Mouse (Mus musculus): ENCODE results near the gene Cmtm5. TPM values are rescaled to one million over a fixed set of nuclear protein-coding genes. Genes with fewer than 3 reads are reported as not detected.

Cmtm5 gene
- polyA plus RNA-seq, 1 experiment from 2014 or later = 2.8 TPM

GRCm38 (mm10) chr14:54927296-54927695 is 8.8 kb upstream of the Cmtm5 start:
- Histone ChIP-seq H3K4me3 (ENCODE audit: low read depth, low read length) (peak overlapping the region; percentile 47), H3K4me1 (ENCODE audit: control insufficient read depth, insufficient read depth, low read length) (peaks cover 22% of the 10 kb centered on the region), H3K9ac (ENCODE audit: low read length) (peak overlapping the region; percentile 87), H3K4me2 (ENCODE audit: low read length) (peak overlapping the region; percentile 93), H3K27ac (ENCODE audit: low read depth, low read length) (peak overlapping the region; percentile 97), H3K9me3 (replicated peaks; ENCODE audit: control insufficient read depth, low read length) (no peaks in the 10 kb centered on the region), H3K27me3 (replicated peaks; ENCODE audit: control insufficient read depth, insufficient read depth, low read length) (no peaks in the 10 kb centered on the region), H3K36me3 (ENCODE audit: control insufficient read depth, insufficient read depth, low read length) (no peaks in the 10 kb centered on the region)
- WGBS = 12% methylated on average over 7 of the region's 7 CpGs
- no peak for ATAC-seq
- no peak for DNase-seq (ENCODE audit: low spot score)

GRCm38 (mm10) chr14:54929801-54930200 is 6.3 kb upstream of the Cmtm5 start:
- Histone ChIP-seq H3K27me3 (replicated peaks; ENCODE audit: control insufficient read depth, insufficient read depth, low read length) (no peaks in the 10 kb centered on the region), H3K9me3 (replicated peaks; ENCODE audit: control insufficient read depth, low read length) (no peaks in the 10 kb centered on the region), H3K4me1 (ENCODE audit: control insufficient read depth, insufficient read depth, low read length) (peaks cover 19% of the 10 kb centered on the region), H3K9ac (ENCODE audit: low read length) (no peak overlapping the region), H3K36me3 (ENCODE audit: control insufficient read depth, insufficient read depth, low read length) (no peaks in the 10 kb centered on the region), H3K27ac (ENCODE audit: low read depth, low read length) (no peak overlapping the region), H3K4me2 (ENCODE audit: low read length) (no peak overlapping the region), H3K4me3 (ENCODE audit: low read depth, low read length) (no peak overlapping the region)
- DNase-seq (ENCODE audit: low spot score) = no peak
- WGBS = 85% methylated on average over 5 of the region's 5 CpGs
- ATAC-seq = no peak

GRCm38 (mm10) chr14:54930431-54930830 is 5.6 kb upstream of the Cmtm5 start:
- Histone ChIP-seq H3K4me1 (ENCODE audit: control insufficient read depth, insufficient read depth, low read length) (peaks cover 17% of the 10 kb centered on the region), H3K36me3 (ENCODE audit: control insufficient read depth, insufficient read depth, low read length) (no peaks in the 10 kb centered on the region), H3K27ac (ENCODE audit: low read depth, low read length) (no peak overlapping the region), H3K9me3 (replicated peaks; ENCODE audit: control insufficient read depth, low read length) (no peaks in the 10 kb centered on the region), H3K4me3 (ENCODE audit: low read depth, low read length) (no peak overlapping the region), H3K9ac (ENCODE audit: low read length) (no peak overlapping the region), H3K27me3 (replicated peaks; ENCODE audit: control insufficient read depth, insufficient read depth, low read length) (no peaks in the 10 kb centered on the region), H3K4me2 (ENCODE audit: low read length) (no peak overlapping the region)
- DNase-seq (ENCODE audit: low spot score) = peak; percentile 45
- WGBS = 19% methylated on average over 2 of the region's 2 CpGs
- no peak for ATAC-seq

- peak; percentile 25 for DNase-seq (ENCODE audit: low spot score)
- no peaks in the 10 kb centered on the region for H3K27me3 ChIP-seq (replicated peaks; ENCODE audit: control insufficient read depth, insufficient read depth, low read length)
- no peak within 1 kb of the TSS for H3K27ac ChIP-seq (ENCODE audit: low read depth, low read length)
- H3K4me3 ChIP-seq (ENCODE audit: low read depth, low read length) = no peak within 1 kb of the TSS
- no peak for ATAC-seq
- no peaks in the 10 kb centered on the region for H3K36me3 ChIP-seq (ENCODE audit: control insufficient read depth, insufficient read depth, low read length)
- WGBS = 34% methylated on average over 6 of the region's 6 CpGs
- H3K9ac ChIP-seq (ENCODE audit: low read length) = 0 out of 2 replicates have a peak within 1 kb of the TSS, but pooled peaks have one; percentile 13
- no peak within 1 kb of the TSS for H3K4me2 ChIP-seq (ENCODE audit: low read length)
- peaks cover 5% of the 10 kb centered on the region; the same call in 1 of the 2 replicates for H3K4me1 ChIP-seq (ENCODE audit: control insufficient read depth, insufficient read depth, low read length)
- H3K9me3 ChIP-seq (replicated peaks; ENCODE audit: control insufficient read depth, low read length) = no peaks in the 10 kb centered on the region
These were observed 3.4 kb upstream of the Cmtm5 start, which contains the start of gene Il25 for GRCm38 (mm10) chr14:54932645-54933150. Il25 (plus strand) TSS chr14:54932695.

- ATAC-seq (no peak), DNase-seq (ENCODE audit: low spot score) (no peak)
- H3K27me3 ChIP-seq (replicated peaks; ENCODE audit: control insufficient read depth, insufficient read depth, low read length) = no peaks in the 10 kb centered on the region
- H3K36me3 ChIP-seq (ENCODE audit: control insufficient read depth, insufficient read depth, low read length) = no peaks in the 10 kb centered on the region
- WGBS = 70% methylated on average over 6 of the region's 6 CpGs
- H3K4me3 ChIP-seq (ENCODE audit: low read depth, low read length) = no peak overlapping the region
- H3K4me1 ChIP-seq (ENCODE audit: control insufficient read depth, insufficient read depth, low read length) = no peaks in the 10 kb centered on the region
- H3K4me2 ChIP-seq (ENCODE audit: low read length) = no peak overlapping the region
- no peak overlapping the region for H3K27ac ChIP-seq (ENCODE audit: low read depth, low read length)
- no peak overlapping the region for H3K9ac ChIP-seq (ENCODE audit: low read length)
- no peaks in the 10 kb centered on the region for H3K9me3 ChIP-seq (replicated peaks; ENCODE audit: control insufficient read depth, low read length)
These were observed 735 bp downstream of the Cmtm5 start for GRCm38 (mm10) chr14:54936831-54937160.

GRCm38 (mm10) chr14:54937361-54938182 is 1.5 kb downstream of the Cmtm5 start:
- Histone ChIP-seq H3K36me3 (ENCODE audit: control insufficient read depth, insufficient read depth, low read length) (no peaks in the 10 kb centered on the region), H3K27ac (ENCODE audit: low read depth, low read length) (no peak overlapping the region), H3K4me3 (ENCODE audit: low read depth, low read length) (no peak overlapping the region), H3K9me3 (replicated peaks; ENCODE audit: control insufficient read depth, low read length) (no peaks in the 10 kb centered on the region), H3K4me2 (ENCODE audit: low read length) (no peak overlapping the region), H3K4me1 (ENCODE audit: control insufficient read depth, insufficient read depth, low read length) (no peaks in the 10 kb centered on the region), H3K9ac (ENCODE audit: low read length) (no peak overlapping the region), H3K27me3 (replicated peaks; ENCODE audit: control insufficient read depth, insufficient read depth, low read length) (no peaks in the 10 kb centered on the region)
- WGBS = 94% methylated on average over 16 of the region's 16 CpGs
- DNase-seq (ENCODE audit: low spot score) (no peak), ATAC-seq (no peak)

GRCm38 (mm10) chr14:54938431-54939219 is 2.6 kb downstream of the Cmtm5 start:
- Histone ChIP-seq H3K9me3 (replicated peaks; ENCODE audit: control insufficient read depth, low read length) (no peaks in the 10 kb centered on the region), H3K9ac (ENCODE audit: low read length) (no peak overlapping the region), H3K27me3 (replicated peaks; ENCODE audit: control insufficient read depth, insufficient read depth, low read length) (no peaks in the 10 kb centered on the region), H3K4me2 (ENCODE audit: low read length) (no peak overlapping the region), H3K27ac (ENCODE audit: low read depth, low read length) (no peak overlapping the region), H3K4me1 (ENCODE audit: control insufficient read depth, insufficient read depth, low read length) (no peaks in the 10 kb centered on the region), H3K36me3 (ENCODE audit: control insufficient read depth, insufficient read depth, low read length) (no peaks in the 10 kb centered on the region), H3K4me3 (ENCODE audit: low read depth, low read length) (no peak overlapping the region)
- no peak for DNase-seq (ENCODE audit: low spot score)
- ATAC-seq = no peak
- WGBS = 83% methylated on average over 15 of the region's 15 CpGs

GRCm38 (mm10) chr14:54939434-54940175 is 3.5 kb downstream of the Cmtm5 start:
- Histone ChIP-seq H3K4me1 (ENCODE audit: control insufficient read depth, insufficient read depth, low read length) (no peaks in the 10 kb centered on the region), H3K27ac (ENCODE audit: low read depth, low read length) (no peak overlapping the region), H3K9me3 (replicated peaks; ENCODE audit: control insufficient read depth, low read length) (no peaks in the 10 kb centered on the region), H3K36me3 (ENCODE audit: control insufficient read depth, insufficient read depth, low read length) (no peaks in the 10 kb centered on the region), H3K9ac (ENCODE audit: low read length) (no peak overlapping the region), H3K4me3 (ENCODE audit: low read depth, low read length) (no peak overlapping the region), H3K4me2 (ENCODE audit: low read length) (no peak overlapping the region), H3K27me3 (replicated peaks; ENCODE audit: control insufficient read depth, insufficient read depth, low read length) (no peaks in the 10 kb centered on the region)
- ATAC-seq (no peak; the same call in 1 of the 2 replicates), DNase-seq (ENCODE audit: low spot score) (peak; percentile 55)
- WGBS = 51% methylated on average over 12 of the region's 12 CpGs

All from forebrain, embryonic 14.5 days (tissue).